Mouse (Mus musculus) urinary bladder, postnatal 36 days (tissue): ENCODE measurements around the gene Scgb1c1.

ENCODE experiments used
- DNase-seq, 2 experiments: peaks; one replicate each; pipeline ENCODE4 v3.0.0; 2022; ENCODE audit warnings: low spot score in 2 of 2, mixed read lengths in 1 of 2

Scgb1c1 gene

DNA sequence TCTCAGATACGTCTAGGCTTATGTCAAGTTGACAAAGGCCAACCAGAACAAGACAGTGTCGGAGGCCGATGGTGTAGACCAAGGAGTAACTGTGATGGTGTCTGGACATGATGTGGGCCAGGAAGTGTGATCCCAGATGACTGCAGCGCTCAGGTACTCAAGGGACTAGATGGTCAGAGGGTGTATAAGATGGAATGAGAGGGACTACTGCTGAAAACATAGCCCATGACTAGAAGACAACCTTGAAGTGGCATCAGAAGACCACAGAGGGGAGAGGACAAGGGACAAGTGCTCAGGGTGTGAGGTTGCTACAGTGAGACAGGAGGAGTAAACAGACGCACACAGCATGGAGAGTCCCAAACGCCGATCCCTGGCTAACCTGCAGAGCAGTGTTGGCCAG lies 1.5 kb upstream of the Scgb1c1 start:
- DNase-seq = no peak

DNA sequence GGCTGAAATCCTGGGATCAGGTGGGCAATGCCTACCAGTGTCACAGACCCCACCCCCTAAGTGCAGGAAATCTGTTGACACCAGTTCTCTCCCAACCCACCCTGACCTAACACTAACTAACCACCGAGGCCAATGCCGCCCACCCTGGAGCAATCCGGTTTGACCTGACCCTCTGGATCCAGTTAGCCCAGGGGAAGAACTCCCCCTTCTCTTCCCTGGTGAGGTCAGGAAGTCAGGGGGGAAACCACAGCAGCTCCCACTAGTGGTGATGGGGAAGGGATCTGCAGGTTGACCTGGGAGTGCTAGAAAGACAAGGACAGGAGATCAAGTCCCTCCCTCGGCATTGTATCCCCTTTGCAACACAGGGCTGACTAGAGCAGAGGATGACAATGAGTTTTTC lies 336 bp downstream of the Scgb1c1 start:
- DNase-seq = no peak

DNA sequence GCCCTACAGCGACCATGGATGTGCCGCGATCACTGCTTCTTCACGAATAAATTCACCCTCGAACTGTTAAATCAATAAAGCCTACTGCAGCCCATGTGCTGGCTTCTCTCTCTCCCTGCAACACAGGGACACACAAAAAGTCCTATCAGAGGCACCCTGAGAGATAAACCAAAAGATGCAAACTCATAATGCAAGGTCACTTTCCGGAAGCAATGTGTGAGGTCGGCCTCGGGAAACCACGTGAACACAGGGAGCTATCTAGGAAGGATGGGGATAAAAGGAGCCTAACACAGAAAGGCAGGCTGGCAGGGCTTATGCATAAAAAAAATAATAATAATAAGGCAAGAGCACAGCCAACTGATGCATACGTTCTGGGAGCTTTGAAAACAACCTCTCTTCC lies 1.3 kb downstream of the Scgb1c1 start:
- no peak for DNase-seq

DNA sequence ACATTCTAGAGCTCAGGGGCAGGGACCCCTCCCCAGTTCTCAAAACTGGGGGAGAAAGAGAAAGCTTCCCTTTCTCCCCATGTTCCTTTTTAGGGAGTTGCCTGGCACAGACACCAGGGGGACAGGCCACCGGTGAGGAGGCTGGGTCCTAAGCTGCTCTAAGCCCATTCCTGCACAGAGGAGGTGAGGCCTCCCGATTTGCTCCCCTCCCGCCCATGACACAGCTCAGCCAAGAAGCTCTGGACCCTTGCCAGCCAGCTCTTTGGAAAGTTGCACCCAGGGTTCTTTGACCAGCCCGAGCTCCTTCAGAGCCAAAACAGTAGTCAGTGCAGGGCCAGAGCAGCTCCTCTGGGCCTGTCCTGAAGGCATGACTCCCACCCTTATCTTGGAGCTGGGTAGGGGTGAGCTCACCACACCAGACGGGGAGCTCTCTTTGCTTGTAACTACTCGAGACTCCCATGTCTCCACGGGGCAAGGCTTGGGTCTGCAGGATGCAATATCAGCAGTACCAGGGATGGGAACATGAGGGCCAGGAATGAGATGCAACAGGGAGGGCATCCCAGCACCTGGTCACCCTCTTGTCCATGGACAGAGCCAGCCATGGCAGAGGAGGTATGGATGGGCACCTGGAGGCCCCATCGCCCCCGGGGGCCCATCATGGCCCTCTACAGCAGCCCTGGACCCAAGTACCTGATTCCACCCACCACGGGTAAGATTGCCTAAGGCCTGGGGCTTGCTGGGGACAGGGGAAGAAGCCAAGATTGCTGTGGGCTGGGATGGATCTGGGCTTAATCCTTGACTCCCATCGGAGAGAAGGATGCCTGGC lies 2.6 kb downstream of the Scgb1c1 start, which contains the start of gene Odf3:
Gene Odf3 (plus strand): TSS at position 51 of the 826 bp plus-strand sequence.
- DNase-seq = peak in 1 of 2 experiments; percentile 47

DNA sequence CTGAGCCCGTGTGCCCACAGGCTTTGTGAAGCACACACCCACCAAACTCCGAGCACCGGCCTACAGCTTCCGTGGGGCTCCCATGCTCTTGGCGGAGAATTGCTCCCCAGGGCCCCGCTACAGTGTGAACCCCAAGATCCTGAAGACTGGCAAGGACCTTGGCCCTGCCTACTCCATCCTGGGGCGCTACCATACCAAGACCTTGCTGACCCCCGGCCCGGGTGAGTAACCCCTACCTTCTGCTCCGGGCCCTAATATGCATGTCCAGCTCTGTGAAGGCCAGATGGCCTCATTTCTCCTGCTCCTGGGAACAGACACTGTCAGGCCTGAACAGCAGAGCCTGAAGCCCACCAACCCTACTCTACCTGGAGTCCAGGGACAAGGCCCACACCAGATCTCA lies 3.2 kb downstream of the Scgb1c1 start:
- no peak for DNase-seq

DNA sequence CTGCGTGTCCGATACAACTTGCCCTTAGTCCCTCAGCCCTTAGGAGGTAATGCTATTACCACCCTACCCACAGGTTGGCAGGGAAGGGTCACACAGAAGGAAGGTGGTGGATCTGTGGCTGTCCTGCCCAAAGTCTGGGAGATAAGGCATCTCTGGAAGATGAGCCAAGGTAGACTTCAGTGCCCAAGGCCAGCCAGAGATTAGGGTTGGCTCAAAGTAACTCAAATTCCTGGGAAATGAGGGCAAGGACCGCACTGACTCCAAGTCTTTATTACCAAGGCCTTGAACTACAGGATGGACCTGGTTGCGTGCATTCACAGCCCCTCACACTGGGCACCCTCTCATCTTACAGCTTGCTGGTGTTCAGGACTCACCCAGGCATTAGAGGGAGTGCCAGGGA lies 6.6 kb downstream of the Scgb1c1 start:
- no peak for DNase-seq

DNA sequence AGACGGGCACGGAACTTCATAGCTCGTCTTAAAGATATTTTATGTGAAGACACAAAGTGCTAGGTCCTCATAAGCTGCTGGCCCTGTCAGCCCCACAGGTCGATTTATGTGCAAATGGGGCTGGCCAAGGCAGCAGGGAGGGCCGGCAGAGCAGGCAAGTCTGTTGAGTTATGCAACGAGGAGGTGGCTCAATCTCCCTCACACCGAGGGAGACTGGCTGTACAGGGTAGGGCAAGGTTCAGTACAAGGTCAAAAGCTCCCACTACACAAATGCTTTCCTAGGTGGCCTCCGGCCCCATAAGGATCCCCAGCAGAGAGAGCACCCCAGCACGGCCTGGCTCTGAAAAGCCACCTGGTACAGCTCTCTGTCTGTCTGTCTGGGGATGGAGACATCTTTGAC lies 8.0 kb downstream of the Scgb1c1 start:
- DNase-seq = no peak

DNA sequence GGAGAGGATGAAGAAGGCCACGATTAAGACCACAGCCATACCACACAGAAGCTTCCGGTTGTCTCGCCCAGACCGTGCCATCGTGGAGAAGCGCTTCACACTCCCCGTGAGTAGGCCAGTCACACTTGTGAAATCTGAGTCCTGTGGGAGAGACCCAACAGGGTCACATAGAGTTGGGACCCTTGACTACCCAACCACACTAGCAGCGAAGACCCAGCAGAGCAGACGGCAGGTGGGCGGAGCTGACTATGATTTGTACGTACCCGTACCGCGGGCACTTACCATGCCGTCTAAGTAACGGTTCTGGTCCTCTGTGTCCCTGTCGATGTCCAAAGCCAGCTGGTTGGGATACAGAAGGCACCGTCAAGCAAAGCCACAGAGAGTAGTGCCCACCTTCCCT lies 9.1 kb downstream of the Scgb1c1 start:
- DNase-seq = no peak

DNA sequence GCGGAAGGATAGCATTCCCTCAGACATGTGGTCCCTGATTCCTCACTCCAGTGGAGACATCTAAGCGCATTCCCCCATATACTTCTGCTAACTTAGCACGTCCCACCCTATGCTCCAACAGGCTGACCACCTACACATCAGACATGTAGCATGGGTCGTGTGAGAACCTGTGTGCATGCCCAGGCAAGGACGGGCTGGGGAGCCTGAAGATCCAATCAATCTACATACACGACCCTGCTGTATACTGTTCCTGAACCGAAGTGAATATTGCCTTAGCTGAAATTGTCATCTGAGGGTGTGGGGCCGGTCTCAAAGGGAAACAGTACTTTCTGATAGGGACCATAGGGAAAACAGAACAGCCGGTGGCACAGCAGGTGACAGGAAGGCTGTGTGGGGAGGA lies 9.8 kb downstream of the Scgb1c1 start:
- no peak for DNase-seq

DNA sequence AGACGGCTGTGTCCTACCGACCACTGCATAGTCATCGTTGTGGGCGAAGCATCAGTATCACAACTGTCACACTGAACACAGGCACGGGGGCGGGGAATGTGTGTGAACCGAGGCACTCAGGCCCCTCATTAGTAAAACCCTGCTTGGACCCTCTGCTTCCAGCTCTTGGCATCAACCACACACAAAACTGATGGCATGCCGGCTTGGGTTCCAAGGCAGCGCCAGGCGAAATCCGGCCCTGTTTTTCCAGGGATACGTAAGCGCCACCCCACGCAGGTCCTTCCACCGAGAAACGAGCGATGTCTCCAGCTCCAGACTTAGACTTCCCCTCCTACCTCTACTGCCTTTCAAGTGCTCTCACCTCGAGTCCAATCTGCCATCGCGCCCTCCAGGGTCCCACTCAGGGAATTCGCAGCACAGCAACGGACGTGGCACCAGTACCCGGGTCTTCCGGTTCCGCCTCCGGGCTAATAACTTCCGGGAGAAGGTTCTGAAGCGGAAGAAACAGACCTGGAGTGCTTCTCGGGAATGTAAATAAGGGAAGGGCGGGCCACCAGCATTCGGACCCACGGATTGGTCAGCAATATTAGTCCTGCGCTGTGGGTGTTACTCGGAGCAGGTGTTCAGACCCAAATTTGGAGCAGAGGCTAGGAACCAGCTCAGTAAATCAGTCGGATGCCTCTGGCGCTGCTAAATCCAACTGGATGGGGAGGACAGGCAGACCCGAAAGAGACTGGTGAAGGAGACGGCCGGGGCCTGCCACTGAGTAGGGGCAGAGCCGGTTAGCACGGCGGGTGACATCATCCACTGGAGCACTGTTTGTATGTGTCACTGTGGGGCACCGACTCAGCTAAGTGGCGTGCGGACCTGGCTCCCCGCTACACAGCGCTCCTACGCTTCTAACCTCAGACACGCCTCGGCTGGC lies 10.8 kb downstream of the Scgb1c1 start, which contains the start of gene Gm45785:
Gene Gm45785 (minus strand): TSS at position 472 of the 925 bp plus-strand sequence.
- DNase-seq = peak; percentile 79 to 88

DNA sequence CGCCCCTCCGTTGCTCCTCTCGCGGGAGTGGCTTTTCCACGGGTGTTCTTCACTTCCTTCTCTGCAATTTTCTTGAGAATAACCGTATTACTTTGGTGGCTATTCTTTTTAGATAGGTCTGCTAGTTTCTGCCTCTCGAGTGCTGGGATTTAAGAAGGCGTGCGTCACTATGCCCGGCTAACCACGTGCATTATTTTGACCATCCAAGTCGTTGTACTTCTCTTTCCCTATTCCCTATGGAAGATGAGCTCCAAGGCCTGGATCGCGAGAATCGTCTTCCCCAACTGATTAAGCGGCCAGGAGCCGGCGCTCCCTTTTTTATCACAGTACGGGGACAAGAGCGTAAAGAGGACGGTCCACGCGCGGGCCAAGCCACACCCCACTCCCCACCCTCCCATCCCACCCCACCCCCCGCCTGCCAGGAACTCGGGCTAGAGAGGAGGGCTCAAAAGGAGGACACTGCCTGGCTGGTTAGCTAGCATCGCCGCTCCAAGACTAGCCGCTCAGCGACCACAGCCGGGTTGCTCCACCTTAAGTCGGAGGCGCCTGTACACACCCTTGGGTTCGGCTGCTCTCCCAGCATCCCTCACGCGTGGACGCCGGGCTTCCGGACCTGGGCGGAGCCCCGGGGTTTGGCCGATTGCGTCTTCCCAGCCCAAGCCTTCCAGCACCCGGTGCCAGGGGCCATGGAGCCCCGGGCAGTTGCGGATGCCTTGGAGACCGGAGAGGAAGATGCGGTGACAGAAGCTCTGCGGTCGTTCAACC lies 11.6 kb downstream of the Scgb1c1 start, which contains the start of gene Ric8a:
Gene Ric8a (plus strand): TSS at position 173 of the 765 bp plus-strand sequence.
- DNase-seq = peak; percentile 89 to 93

DNA sequence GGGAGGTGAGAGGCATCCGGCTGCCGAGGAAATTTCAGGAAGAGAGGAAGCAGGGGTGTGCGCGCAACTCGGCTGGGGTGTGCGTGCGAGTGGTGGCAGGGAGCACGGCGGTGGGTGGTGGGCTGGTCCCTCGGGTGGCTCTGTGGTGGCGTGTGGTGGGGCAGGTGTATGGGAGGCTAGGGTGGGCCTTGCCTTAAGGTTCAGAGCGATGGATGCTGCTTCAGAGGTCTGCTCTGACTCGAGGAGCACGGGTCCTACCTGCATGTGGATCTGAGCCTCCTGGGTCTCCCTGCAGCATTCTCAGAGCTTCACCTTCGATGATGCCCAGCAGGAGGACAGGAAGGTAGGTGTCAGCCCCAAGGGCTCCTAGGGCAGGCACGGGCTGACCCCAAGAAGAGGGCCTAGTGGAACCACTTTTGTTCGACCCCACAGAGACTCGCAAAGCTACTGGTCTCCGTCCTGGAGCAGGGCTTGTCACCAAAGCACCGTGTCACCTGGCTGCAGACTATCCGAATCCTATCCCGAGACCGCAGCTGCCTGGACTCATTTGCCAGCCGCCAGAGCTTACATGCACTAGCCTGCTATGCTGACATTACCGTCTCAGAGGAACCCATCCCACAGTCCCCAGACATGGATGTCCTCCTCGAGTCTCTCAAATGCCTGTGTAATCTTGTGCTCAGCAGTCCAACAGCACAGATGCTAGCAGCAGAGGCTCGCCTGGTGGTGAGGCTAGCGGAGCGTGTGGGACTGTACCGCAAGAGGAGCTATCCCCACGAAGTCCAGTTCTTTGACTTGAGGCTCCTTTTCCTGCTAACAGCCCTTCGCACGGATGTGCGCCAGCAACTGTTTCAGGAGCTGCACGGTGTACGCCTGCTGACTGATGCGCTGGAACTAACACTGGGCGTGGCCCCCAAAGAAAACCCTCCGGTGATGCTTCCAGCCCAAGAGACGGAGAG lies 12.5 kb downstream of the Scgb1c1 start, which contains the start of gene Bet1l:
Gene Bet1l (minus strand): TSS at position 28 of the 956 bp plus-strand sequence.
- DNase-seq = no peak

DNA sequence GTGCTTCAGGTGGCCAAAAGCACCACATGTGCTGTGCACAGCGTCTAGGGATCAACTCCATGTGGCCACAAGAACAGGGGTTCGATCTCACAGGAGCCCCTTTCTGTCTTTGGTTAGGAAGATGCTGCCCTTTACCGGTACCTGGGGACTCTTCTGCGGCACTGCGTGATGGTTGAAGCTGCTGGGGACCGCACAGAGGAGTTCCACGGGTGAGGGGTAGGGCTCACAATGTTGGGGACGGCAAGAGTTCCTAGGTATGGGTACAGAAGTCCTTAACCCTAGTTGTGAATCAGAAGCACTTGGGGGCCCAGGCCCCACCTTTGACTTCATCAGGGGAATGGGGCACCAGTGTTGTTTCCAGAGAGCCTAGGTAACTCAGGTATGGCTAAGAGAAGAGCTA lies 13.4 kb downstream of the Scgb1c1 start:
- DNase-seq = no peak

DNA sequence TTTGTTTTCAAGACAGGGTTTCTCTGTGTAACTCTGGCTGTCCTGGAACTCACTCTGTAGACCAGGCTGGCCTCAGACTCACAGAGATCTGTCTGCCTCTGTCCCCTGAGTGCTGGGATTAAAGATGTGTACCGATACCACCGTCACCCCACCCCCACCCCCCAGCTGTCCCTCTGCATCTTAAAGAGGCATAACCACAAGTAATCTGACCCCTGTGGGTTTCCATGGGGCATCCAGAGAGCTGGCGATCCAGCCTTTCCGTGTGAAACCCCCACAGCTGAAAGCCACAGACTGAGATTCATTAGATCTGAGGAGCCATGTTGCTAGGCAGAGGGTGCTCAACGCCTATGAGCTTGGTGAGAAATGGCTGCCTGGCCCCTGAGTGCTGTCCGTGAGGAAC lies 14.7 kb downstream of the Scgb1c1 start:
- DNase-seq = no peak

DNA sequence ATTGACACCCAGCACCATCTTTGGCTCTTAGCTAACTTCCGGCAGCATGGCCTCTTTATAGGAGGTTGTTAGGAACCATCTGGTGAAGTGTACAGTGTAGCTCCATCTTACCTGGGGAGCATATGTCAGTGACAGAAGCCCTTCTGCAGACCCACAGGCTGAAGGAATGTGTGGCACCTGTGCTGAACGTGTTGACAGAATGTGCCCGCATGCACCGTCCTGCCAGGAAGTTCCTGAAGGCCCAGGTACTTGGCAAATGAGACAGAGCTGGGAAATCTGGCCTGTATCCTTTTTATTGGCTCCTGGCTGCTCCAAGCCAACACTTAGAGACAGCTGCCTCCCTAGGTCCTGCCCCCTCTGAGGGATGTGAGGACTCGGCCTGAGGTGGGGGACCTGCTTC lies 15.4 kb downstream of the Scgb1c1 start:
- DNase-seq = no peak

DNA sequence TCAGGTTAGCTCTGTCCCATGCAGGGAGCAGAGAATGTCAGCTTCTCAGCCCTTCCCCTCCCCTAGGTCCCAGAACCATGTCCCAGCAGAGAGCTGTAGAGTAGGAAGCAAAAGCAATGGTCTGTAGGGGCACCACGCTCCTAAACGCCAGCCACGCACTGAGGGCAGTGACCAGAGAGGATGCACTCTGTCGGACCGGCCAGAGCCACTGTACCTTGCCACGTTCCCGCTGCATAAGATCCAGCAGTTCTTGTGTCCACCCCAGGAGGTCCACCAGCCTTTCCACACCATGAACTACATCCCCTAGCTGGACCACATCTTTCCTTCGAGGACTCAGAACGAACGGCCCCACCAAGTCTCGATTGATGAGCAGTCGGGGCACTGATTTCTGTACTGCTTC lies 19.4 kb downstream of the Scgb1c1 start:
- DNase-seq = no peak

DNA sequence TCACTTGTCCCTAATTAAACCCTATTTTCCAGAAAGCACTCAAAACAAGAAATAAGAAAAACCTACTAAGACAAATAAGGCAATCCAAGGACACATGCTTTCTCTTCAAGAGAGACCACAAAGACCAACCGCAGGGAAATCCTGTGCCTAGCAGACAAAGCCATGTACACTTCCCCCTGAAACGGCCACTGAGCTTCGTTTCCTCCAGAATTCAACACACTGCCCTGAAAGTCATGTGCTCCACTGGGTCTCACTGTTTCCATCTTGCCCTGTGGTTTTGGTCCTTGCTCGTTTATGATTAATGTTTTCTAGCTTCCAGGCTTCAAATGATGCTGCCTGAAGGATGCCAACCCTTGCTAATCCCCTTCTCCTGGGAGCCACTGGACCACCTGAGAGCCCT lies 28.9 kb downstream of the Scgb1c1 start:
- no peak for DNase-seq

DNA sequence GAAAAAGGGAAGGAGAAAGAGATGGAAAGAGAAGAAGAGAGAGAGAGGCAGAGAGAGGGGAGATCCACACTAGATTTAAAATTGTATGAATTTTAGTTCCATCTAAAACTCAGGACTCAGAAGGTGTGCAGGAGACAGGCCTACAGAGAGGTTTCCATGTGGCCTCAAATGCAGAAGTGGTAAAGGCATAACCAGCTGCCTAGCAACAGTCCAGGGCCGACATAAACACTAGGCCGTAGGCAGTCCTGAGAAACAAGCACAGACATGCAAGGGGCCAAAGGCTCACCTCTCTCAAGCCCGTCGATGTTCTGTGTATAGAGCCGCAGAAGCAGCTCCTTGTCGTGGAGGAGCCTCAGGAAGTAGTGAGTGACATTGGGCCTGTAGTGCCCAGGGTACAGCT lies 32.0 kb downstream of the Scgb1c1 start:
- no peak for DNase-seq

DNA sequence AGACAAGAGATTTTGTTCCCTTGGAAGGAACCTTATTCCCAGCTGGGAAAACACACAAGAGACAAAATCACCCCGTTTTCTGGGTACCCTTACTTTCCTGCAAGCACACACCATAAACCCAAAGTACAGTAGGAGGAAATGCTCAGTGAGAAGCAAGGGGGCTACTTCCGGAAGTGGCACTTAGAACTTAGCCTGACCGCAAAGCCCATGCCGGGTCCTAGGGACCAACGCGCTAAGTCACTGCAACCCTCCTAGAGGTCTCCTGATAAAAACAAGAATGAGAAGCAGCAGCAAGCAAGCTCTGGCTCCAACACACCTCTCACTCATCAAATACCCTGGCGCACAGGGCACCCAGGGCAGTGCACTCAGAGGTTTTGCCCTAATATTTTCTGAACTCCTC lies 34.0 kb downstream of the Scgb1c1 start:
- no peak for DNase-seq

DNA sequence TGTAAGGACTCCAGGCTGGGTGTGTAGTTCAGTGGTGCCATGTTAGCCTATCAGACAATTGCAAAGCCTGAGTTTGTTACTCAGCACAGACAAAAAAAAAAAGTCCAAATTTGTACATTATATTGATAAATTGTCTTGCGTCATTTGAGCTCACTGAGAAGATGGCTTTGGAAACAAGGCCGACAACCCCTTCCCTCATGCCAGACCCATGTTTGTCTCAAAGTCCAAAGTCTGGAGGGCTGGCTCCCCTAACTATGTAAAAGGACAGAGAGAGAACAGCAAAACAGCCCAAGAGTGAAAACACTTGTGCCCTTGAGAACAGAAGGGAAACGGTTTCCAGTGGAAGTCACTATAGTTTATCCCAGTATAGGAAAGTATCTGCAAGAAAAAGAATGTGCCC lies 35.1 kb downstream of the Scgb1c1 start:
- DNase-seq = no peak
